Mouse (Mus musculus) yolk sac, embryonic 10.5 days (tissue): Measurements from ENCODE around the gene Hist2h2be.

Experiments
- DNase-seq: peaks from one replicate; pipeline ENCODE4 v3.0.0-alpha.2; 2017; ENCODE audit warnings: low spot score

The Hist2h2be gene

GRCm38 (mm10) chr3:96198601-96199251, 22.2 kb upstream of the Hist2h2be start:
- DNase-seq, result peak; percentile 13

- DNase-seq, result no peak
Measured at GRCm38 (mm10) chr3:96199731-96200130, 21.2 kb upstream of the Hist2h2be start.

GRCm38 (mm10) chr3:96207819-96208218, 13.1 kb upstream of the Hist2h2be start:
- no peak for DNase-seq

- no peak for DNase-seq
Measured at GRCm38 (mm10) chr3:96209242-96209641, 11.7 kb upstream of the Hist2h2be start.

- DNase-seq, result peak; percentile 71
Measured at GRCm38 (mm10) chr3:96219191-96219641, 1.7 kb upstream of the Hist2h2be start.

- DNase-seq, result peak; percentile 87
Measured at GRCm38 (mm10) chr3:96219661-96220130, 1.2 kb upstream of the Hist2h2be start, which contains the start of the genes Bola1 and Hist2h2ab. Bola1 (minus strand) TSS chr3:96219709. Hist2h2ab (plus strand) TSS chr3:96219865.

- peak; percentile 60 for DNase-seq
Measured at GRCm38 (mm10) chr3:96220131-96220764, 671 bp upstream of the Hist2h2be start.

GRCm38 (mm10) chr3:96221640-96222038, 720 bp downstream of the Hist2h2be start:
- peak; percentile 13 for DNase-seq

GRCm38 (mm10) chr3:96222774-96223173, 1.9 kb downstream of the Hist2h2be start:
- no peak for DNase-seq

- no peak for DNase-seq
Measured at GRCm38 (mm10) chr3:96225421-96225820, 4.5 kb downstream of the Hist2h2be start.

GRCm38 (mm10) chr3:96226695-96227648, 6.1 kb downstream of the Hist2h2be start:
- no peak for DNase-seq

- no peak for DNase-seq
Measured at GRCm38 (mm10) chr3:96228828-96229227, 7.9 kb downstream of the Hist2h2be start.

- DNase-seq, result no peak
Measured at GRCm38 (mm10) chr3:96230404-96230803, 9.5 kb downstream of the Hist2h2be start.

GRCm38 (mm10) chr3:96230910-96231757, 10.2 kb downstream of the Hist2h2be start:
- DNase-seq, result no peak

GRCm38 (mm10) chr3:96231758-96232120, 10.8 kb downstream of the Hist2h2be start:
- no peak for DNase-seq

- DNase-seq, result no peak
Measured at GRCm38 (mm10) chr3:96234914-96235313, 14.0 kb downstream of the Hist2h2be start.

GRCm38 (mm10) chr3:96235836-96236235, 14.9 kb downstream of the Hist2h2be start:
- peak; percentile 4 for DNase-seq

- no peak for DNase-seq
Measured at GRCm38 (mm10) chr3:96236834-96237334, 16.0 kb downstream of the Hist2h2be start.

GRCm38 (mm10) chr3:96237335-96237903, 16.5 kb downstream of the Hist2h2be start:
- DNase-seq, result peak; percentile 65

- DNase-seq, result no peak
Measured at GRCm38 (mm10) chr3:96237904-96238511, 17.1 kb downstream of the Hist2h2be start.
